Mouse (Mus musculus) spleen, adult 2 months (tissue): Measurements from ENCODE around the gene Xkr7.
A peak's percentile ranks its signal among the peaks of the same experiment; 100 is the strongest.

Source experiments
- CTCF ChIP-seq: fragments of 200-500 bp; IDR thresholded peaks from 2 replicates; pipeline ENCODE4 v1.5.1; 2011; ENCODE audit warnings: mild to moderate bottlenecking, inconsistent platforms; ENCODE audit not compliant: insufficient read depth, insufficient read length, insufficient replicate concordance; ENCODE audit errors: extremely low read depth
- POLR2A ChIP-seq: fragments of 200-500 bp; IDR thresholded peaks from 2 replicates; pipeline ENCODE4 v1.6.1; 2011; ENCODE audit warnings: low read depth, low read length, inconsistent platforms

DNA sequence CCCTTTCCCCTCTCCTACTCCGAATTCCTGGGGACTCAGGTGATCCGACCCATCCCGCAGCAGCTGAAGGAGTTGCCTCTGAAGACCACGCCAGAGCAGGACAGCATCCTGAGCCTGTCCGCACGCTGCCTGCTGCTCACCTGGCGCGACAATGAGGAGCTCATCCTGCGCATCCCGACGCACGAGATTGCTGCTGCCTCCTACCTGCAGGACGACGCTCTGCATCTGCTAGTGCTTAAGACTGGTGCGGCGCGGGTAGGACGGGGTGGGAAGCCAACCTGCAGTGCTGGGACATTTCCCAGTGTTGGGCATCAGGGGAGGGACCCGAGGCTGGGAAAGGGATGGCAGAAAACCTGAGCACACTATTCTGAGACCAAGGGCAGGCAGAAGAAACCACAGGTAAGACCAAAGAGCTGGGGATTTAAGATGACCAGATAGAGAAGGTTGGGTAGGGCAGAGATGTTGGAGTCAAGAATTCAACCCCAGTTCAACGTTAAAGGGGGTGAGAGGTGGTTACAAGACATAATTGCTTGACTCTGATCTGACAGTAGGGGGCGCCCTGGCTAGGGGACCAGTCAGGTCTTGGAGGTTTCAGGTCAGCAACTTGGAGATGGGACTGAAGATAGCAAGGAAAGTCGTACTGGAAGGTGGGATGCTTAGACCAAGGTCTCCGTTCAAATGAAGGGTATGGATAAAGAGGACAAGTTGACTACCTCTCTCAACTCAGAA, 39.3 kb downstream of the Xkr7 start:
- TF ChIP-seq POLR2A (no peak), CTCF (peak; percentile 40; the same call in 1 of the 2 replicates)
